Mouse (Mus musculus) right cerebral cortex, postnatal 25 days (tissue): Measurements from ENCODE around the gene Cmpk2.
"Not testable (repeated sequence)": the region's sequence is repeated elsewhere in the genome, so short reads cannot be mapped to it uniquely, and the experiment has no call there.

ENCODE experiments used
- DNase-seq: peaks from one replicate; pipeline ENCODE4 v3.0.0; 2022

Gene Cmpk2

DNA sequence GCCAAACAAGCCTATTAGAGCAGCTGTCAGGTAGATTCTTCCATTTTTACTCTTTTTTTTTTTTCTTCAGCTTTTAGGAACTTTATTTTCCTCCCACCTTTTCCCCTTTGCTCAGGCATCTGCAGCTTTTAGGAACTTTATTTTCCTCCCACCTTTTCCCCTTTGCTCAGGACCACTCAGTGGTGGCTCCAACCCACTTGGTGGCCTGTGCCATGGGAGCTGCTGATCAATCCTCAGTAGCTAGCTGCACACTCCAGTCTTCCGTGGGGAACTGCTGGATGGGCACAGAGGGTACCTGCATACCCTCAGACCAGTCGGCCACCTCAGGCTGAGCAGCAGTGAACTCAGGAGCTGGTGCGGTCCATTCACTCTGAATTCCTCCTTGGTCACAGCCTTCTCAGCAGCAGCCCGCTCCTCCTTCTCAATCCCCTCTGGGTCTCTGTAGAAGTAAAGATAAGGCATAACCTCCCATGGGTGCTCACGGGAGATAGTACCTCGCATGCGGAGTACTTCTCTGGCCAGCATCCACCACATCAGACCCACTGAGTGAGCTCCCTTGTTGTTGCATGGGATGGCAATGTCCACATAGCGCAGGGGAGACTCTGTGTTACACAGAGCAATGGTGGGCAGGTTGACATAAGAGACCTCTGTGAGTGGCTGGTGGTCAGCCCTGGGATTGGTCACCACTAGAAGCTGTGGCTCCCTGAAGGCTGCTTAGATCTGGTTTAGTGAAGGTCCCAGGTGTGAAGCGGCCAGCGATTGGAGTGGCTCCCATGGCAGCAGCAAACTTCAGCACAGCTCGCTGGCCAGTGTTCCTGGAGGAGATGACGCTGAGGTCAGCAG lies 17.0 kb downstream of the Cmpk2 start:
- not testable (repeated sequence) for DNase-seq

DNA sequence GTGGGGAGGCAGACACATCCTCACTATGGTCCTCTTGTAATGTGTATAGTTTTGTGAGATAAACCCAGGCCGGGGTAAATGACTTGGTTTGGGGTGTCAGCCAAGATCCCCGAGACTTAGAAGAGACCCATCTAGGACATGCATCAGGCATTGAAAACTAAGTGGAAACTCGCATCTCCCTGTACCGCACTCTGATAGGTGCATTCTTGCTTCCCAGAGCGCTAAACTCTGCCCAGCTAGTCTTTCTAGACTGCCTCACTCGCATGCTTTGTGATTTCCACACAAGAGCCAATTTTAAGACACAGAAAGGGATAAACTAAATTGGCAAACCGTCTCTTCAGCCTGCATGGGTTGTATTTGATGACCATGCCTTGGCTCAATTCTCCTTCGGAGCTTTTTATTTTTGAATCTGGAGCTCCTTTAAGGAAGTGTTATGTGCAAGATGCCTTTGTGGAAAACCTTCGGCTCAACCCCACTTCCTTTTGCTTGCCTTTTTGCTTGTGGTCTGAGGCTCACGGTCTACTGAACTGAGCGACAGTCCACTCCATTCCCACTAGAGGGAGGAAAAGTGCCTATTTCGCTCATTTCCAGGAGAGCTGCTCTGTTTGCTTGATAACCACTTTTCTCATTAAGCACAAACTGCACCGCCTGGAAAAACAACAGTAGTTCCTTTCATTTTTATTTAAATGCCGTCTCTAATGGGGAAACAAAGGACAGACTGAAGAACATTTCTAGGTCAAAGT lies 19.0 kb downstream of the Cmpk2 start:
- DNase-seq, result peak; percentile 32

DNA sequence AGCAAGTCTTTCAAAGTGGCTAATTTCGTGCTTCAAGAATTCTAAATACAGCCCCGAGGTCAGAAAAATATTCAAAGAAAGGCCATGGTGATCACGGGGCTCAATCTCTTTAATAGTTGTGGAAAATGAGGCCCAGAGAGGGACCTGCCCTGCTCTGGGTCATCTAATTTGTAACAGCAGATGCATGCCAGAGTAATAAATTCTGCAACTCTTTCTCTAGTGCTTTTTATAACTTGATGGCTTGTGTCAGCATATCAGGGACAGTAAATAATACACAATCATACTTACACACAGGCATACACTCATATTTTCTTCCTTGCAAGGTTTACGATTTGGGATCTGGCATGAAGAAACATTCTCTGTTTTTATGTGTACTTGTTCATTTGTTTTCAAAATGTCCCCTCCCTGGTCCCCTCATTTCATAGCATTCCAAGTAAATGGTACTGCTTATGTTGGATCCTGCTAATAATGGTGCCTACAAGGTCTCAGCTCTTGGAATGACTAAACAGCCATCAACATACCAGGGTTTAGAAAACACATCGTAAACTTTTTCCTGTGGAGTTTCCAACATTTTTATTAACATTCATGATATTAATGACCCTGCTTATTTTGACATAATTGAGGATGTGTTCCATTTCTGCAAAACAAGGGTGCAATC lies 19.7 kb downstream of the Cmpk2 start:
- no peak for DNase-seq

DNA sequence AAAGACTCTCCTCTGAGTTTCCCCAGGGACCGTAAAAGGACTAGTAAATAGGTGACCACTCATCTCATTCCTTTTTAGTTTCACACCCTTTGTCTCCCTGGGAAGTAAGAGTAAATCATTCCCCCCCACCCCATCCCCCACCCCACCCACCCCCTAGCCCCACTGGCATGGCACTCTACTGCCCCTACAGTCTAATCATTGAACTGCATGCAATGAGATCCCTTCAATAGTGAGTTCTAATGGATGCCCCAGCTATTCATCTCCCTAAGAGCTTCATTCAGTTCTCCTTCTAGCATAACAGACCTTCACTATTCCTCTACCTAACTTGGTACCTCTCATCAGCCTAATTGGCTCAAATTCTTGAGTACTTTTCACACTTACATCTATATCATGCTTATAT lies 20.9 kb downstream of the Cmpk2 start:
- no peak for DNase-seq

DNA sequence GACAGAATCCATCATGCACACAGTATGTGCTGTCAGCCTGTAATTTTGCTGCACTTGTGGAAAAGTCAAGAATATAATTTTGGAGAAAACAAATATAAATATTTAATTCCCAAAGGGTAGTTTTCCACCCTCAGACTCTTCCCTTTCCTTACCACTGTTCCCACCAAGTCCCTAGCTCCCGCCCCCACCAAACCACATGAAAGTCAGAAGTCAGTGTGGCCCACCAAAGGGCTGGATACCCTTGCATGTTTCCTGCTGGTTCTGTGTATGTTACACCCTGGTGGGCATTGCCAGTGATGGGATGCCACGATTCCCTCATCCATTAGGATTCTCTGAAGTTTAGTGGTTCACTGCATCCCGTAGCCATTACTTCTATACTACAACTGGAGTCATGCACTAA lies 32.0 kb downstream of the Cmpk2 start:
- no peak for DNase-seq

DNA sequence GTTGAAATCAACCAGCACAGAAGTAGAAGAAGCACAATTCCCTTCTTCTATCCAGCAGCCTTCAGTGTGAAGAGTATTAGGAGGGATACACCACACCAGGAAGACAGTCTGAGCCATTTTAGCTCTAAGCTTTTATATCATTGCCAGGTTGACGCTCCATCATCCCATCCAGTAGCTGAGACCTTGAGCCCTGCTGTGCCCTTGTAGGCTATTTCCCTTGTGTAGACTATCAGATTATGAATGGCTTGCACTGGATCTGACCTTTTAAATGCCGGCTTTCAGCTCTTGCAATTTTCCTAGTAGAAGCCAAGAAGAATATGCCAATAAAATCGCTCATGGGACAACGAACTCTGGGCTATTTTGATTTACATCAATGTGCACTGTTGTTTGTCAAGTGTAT lies 42.0 kb downstream of the Cmpk2 start:
- no peak for DNase-seq

DNA sequence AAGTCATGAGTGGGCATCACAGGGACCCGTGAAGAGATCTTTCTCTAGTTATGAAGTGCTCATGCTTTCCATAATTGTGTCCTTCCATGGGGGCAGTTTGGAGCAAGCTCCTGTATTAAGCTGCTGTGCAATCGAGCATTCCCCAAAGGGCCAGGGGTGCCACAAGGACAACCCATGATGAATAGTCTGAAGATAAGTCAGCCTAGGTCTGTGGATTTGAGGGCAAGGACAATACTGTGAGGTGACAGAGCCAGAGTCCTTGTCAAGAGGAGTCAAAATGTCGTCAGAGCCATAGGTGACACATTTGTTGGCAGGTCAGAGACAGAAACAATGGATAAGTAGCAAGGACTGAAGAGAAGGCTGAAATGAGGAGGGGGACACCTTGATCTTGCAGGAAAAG lies 49.2 kb downstream of the Cmpk2 start:
- no peak for DNase-seq

DNA sequence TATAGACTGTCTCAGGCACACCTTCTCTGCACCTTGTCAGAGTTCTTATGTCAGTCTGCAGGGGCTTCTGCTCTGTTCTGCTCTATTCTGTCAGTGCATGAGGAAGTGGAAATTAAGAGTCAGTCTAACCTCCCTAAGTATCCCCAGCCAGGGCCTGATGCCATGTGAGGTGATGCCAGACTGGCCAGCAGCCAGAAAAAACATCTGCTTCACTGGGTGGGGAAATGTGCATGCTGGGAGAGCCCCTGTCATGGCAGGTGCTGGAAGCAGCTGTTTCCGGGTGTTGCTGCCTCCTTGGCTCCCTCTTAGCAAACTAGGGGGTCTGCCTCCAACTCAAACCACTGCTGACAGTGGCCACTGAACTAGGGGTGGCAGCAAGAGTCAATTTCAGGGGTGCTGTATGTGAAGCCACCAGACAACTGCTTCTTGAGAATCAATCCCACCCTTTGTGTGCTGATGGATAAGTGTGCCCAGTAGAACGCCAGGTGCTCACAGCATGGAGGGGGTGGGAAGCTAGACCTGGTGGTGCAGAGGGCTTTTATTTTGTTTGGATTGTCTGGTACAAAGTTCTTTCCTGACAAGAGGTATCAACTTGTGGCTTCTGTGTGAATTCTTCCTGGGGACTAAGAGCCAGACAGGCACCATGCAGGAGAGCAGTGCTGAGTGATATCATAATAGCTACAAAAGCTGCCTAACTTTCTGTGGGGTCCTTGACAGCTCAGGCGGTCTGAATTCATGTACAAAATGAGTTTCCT lies 56.1 kb downstream of the Cmpk2 start:
- peak; percentile 8 for DNase-seq

DNA sequence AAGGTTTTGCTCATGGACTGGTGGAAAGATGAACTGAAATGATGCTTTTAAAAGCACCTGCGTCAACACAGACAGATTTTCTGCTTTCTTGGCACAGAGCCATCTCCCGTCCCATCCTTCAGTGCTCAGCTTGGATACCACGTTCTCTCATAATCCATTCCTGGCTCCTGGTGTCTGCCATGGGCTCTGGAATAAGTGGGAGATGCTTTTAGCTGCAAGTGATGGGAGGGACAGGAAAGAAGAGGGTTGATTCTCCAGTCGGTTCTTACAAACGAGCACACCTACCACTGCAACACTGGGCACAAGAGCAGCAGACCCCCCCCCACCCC lies 56.7 kb downstream of the Cmpk2 start:
- DNase-seq, result peak; percentile 35
